Mouse (Mus musculus): ENCODE results near the gene Prodh2. TPM values are rescaled to one million over a fixed set of nuclear protein-coding genes. Genes with fewer than 3 reads are reported as not detected.

Prodh2 gene
- total and polyA plus RNA-seq, 2 experiments from 2014 or later, result not detected

GRCm38 (mm10) chr7:30453766-30454165, 39.7 kb upstream of the Prodh2 start:
- WGBS, result 2% methylated on average over 25 of the region's 25 CpGs
- Histone ChIP-seq H3K4me3 (ENCODE audit: low read depth, low read length) (0 out of 2 replicates have a peak overlapping the region, but pooled peaks have one; percentile 2), H3K36me3 (ENCODE audit: insufficient read depth) (no peaks in the 10 kb centered on the region), H3K4me2 (ENCODE audit: low read depth) (0 out of 2 replicates have a peak overlapping the region, but pooled peaks have one; percentile 8), H3K27me3 (ENCODE audit: insufficient read depth, low read length) (peaks cover 57% of the 10 kb centered on the region), H3K9ac (no peak overlapping the region), H3K9me3 (ENCODE audit: low read length) (0 out of 2 replicates have a peak, but pooled peaks cover 4% of the 10 kb centered on the region), H3K27ac (ENCODE audit: low read depth, low read length) (no peak overlapping the region), H3K4me1 (ENCODE audit: insufficient read depth) (peaks cover 4% of the 10 kb centered on the region; the same call in 1 of the 2 replicates)
- TF ChIP-seq CTCF (IDR thresholded peaks at IDR 0.05; ENCODE audit: low read depth), result no peak
- DNase-seq (no peak), ATAC-seq (no peak)

- ATAC-seq (no peak), DNase-seq (no peak)
- 0 out of 2 replicates have a peak, but pooled peaks cover 4% of the 10 kb centered on the region for H3K9me3 ChIP-seq (ENCODE audit: low read length)
- no peak overlapping the region for H3K9ac ChIP-seq
- H3K27me3 ChIP-seq (ENCODE audit: insufficient read depth, low read length), result peaks cover 60% of the 10 kb centered on the region
- no peak overlapping the region for H3K4me3 ChIP-seq (ENCODE audit: low read depth, low read length)
- H3K4me1 ChIP-seq (ENCODE audit: insufficient read depth), result peaks cover 4% of the 10 kb centered on the region; the same call in 1 of the 2 replicates
- no peaks in the 10 kb centered on the region for H3K36me3 ChIP-seq (ENCODE audit: insufficient read depth)
- H3K27ac ChIP-seq (ENCODE audit: low read depth, low read length), result no peak overlapping the region
- WGBS, result 10% methylated on average over 6 of the region's 6 CpGs
- H3K4me2 ChIP-seq (ENCODE audit: low read depth), result no peak overlapping the region
- no peak for TF ChIP-seq CTCF (IDR thresholded peaks at IDR 0.05; ENCODE audit: low read depth)
These were observed 39.2 kb upstream of the Prodh2 start for GRCm38 (mm10) chr7:30454259-30454658.

- Histone ChIP-seq H3K4me2 (ENCODE audit: low read depth) (peak overlapping the region; percentile 42), H3K27me3 (ENCODE audit: insufficient read depth, low read length) (peaks cover 82% of the 10 kb centered on the region), H3K4me3 (ENCODE audit: low read depth, low read length) (peak overlapping the region; percentile 11; the same call in 1 of the 2 replicates), H3K9me3 (ENCODE audit: low read length) (0 out of 2 replicates have a peak, but pooled peaks cover 4% of the 10 kb centered on the region), H3K36me3 (ENCODE audit: insufficient read depth) (no peaks in the 10 kb centered on the region), H3K4me1 (ENCODE audit: insufficient read depth) (peaks cover 4% of the 10 kb centered on the region; the same call in 1 of the 2 replicates), H3K27ac (ENCODE audit: low read depth, low read length) (no peak overlapping the region), H3K9ac (no peak overlapping the region)
- 2% methylated on average over 9 of the region's 9 CpGs for WGBS
- ATAC-seq (no peak), DNase-seq (no peak)
- TF ChIP-seq CTCF (IDR thresholded peaks at IDR 0.05; ENCODE audit: low read depth), result no peak
These were observed 36.9 kb upstream of the Prodh2 start for GRCm38 (mm10) chr7:30456487-30456886.

- H3K27ac ChIP-seq (ENCODE audit: low read depth, low read length), result no peak overlapping the region
- no peak for TF ChIP-seq CTCF (IDR thresholded peaks at IDR 0.05; ENCODE audit: low read depth)
- H3K9me3 ChIP-seq (ENCODE audit: low read length), result 0 out of 2 replicates have a peak, but pooled peaks cover 4% of the 10 kb centered on the region
- no peak; the same call in 1 of the 2 replicates for ATAC-seq
- DNase-seq, result no peak
- H3K36me3 ChIP-seq (ENCODE audit: insufficient read depth), result no peaks in the 10 kb centered on the region
- WGBS, result under 1% methylated on average over 30 of the region's 31 CpGs
- H3K9ac ChIP-seq, result no peak overlapping the region
- H3K4me3 ChIP-seq (ENCODE audit: low read depth, low read length), result peak overlapping the region; percentile 11
- H3K4me2 ChIP-seq (ENCODE audit: low read depth), result peak overlapping the region; percentile 42
- H3K4me1 ChIP-seq (ENCODE audit: insufficient read depth), result peaks cover 4% of the 10 kb centered on the region; the same call in 1 of the 2 replicates
- peaks cover 82% of the 10 kb centered on the region for H3K27me3 ChIP-seq (ENCODE audit: insufficient read depth, low read length)
These were observed 36.4 kb upstream of the Prodh2 start for GRCm38 (mm10) chr7:30456911-30457628.

GRCm38 (mm10) chr7:30457629-30458330, 35.6 kb upstream of the Prodh2 start, which contains the start of the genes Kirrel2 and Nphs1:
Gene Kirrel2 (minus strand): TSS chr7:30457690.
Gene Nphs1 (plus strand): TSS chr7:30458315.
- Histone ChIP-seq H3K27ac (ENCODE audit: low read depth, low read length) (no peak within 1 kb of the TSS), H3K27me3 (ENCODE audit: insufficient read depth, low read length) (peaks cover 77% of the 10 kb centered on the region), H3K36me3 (ENCODE audit: insufficient read depth) (no peaks in the 10 kb centered on the region), H3K4me3 (ENCODE audit: low read depth, low read length) (peak within 1 kb of the TSS; percentile 11), H3K9me3 (ENCODE audit: low read length) (0 out of 2 replicates have a peak, but pooled peaks cover 4% of the 10 kb centered on the region), H3K9ac (no peak within 1 kb of the TSS), H3K4me2 (ENCODE audit: low read depth) (peak within 1 kb of the TSS; percentile 42), H3K4me1 (ENCODE audit: insufficient read depth) (peaks cover 4% of the 10 kb centered on the region; the same call in 1 of the 2 replicates)
- DNase-seq (peak; percentile 56), ATAC-seq (peak; percentile 92)
- no peak for TF ChIP-seq CTCF (IDR thresholded peaks at IDR 0.05; ENCODE audit: low read depth)
- 6% methylated on average over 16 of the region's 16 CpGs for WGBS

GRCm38 (mm10) chr7:30459484-30459883, 33.9 kb upstream of the Prodh2 start:
- no peak overlapping the region for H3K9ac ChIP-seq
- peaks cover 4% of the 10 kb centered on the region; the same call in 1 of the 2 replicates for H3K4me1 ChIP-seq (ENCODE audit: insufficient read depth)
- WGBS, result 33% methylated on average over 6 of the region's 6 CpGs
- peaks cover 70% of the 10 kb centered on the region for H3K27me3 ChIP-seq (ENCODE audit: insufficient read depth, low read length)
- no peaks in the 10 kb centered on the region for H3K36me3 ChIP-seq (ENCODE audit: insufficient read depth)
- no peak overlapping the region for H3K4me2 ChIP-seq (ENCODE audit: low read depth)
- TF ChIP-seq CTCF (IDR thresholded peaks at IDR 0.05; ENCODE audit: low read depth), result no peak
- no peak for ATAC-seq
- H3K9me3 ChIP-seq (ENCODE audit: low read length), result 0 out of 2 replicates have a peak, but pooled peaks cover 4% of the 10 kb centered on the region
- DNase-seq, result no peak
- no peak overlapping the region for H3K27ac ChIP-seq (ENCODE audit: low read depth, low read length)
- H3K4me3 ChIP-seq (ENCODE audit: low read depth, low read length), result no peak overlapping the region
